Mouse (Mus musculus) E14TG2a.4 (cell line): ENCODE measurements at regions not wholly inside any gene's neighbourhood (a gene's known extent, or its start where the extent isn't known, plus 50 kb on each side); places are given as distances from the start of the nearest gene placed in this dataset.

ENCODE experiments used
- CTCF ChIP-seq: conservative IDR thresholded peaks from 2 replicates; pipeline ENCODE4 v1.5.1; 2014; ENCODE audit warnings: low read length
- NANOG ChIP-seq: IDR thresholded peaks from 2 replicates; pipeline ENCODE4 v1.6.1; 2014; ENCODE audit warnings: borderline replicate concordance, low read length, mixed read lengths
- POU5F1 ChIP-seq: IDR thresholded peaks from 2 replicates; pipeline ENCODE4 v1.6.1; 2014; ENCODE audit warnings: low read length, borderline replicate concordance

- TF ChIP-seq CTCF (no peak), NANOG (no peak), POU5F1 (no peak)
These were observed 91.4 kb upstream of the Cacna1e start for GRCm38 (mm10) chr1:154975732-154976131.
